Mouse (Mus musculus): ENCODE data around the gene Hexim1. TPM values are rescaled to one million over a fixed set of nuclear protein-coding genes. Genes with fewer than 3 reads are reported as not detected.
A peak's percentile ranks its signal among the peaks of the same experiment; 100 is the strongest.

The Hexim1 gene
- polyA plus RNA-seq, 1 experiment: 19.0 TPM

DNA sequence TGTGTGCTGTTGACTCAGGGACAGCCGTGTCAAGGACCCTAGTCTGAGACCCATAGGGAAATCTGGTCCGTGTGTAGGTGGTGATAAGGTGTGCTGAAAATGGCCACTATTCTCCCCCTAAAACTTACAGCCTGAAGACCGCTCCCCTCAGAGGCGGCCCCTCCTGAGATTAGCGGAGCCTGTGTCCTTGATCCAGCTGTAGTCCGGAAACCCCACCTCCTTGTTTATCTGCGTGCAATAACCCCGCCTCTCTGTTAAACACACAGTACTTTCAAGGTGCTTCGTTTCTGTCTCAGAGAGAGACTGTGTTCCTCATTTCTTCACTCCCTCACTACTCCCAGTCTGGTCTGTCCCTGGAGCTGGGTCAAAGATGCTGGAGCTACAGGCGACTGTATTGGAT is 48.4 kb downstream of the Hexim1 start:
- Histone ChIP-seq H3K27ac (ENCODE audit: insufficient read depth, low read length) (no peak overlapping the region), H3K4me3 (ENCODE audit: insufficient read depth, low read length) (no peak overlapping the region), H3K4me1 (ENCODE audit: control insufficient read depth, insufficient read depth, low read length) (no peaks in the 10 kb centered on the region)
- TF ChIP-seq POLR2A (IDR thresholded peaks at IDR 0.05; ENCODE audit: low read depth, low read length) (no peak), CTCF (IDR thresholded peaks at IDR 0.05; ENCODE audit: borderline replicate concordance, insufficient read depth, low read length) (no peak)

DNA sequence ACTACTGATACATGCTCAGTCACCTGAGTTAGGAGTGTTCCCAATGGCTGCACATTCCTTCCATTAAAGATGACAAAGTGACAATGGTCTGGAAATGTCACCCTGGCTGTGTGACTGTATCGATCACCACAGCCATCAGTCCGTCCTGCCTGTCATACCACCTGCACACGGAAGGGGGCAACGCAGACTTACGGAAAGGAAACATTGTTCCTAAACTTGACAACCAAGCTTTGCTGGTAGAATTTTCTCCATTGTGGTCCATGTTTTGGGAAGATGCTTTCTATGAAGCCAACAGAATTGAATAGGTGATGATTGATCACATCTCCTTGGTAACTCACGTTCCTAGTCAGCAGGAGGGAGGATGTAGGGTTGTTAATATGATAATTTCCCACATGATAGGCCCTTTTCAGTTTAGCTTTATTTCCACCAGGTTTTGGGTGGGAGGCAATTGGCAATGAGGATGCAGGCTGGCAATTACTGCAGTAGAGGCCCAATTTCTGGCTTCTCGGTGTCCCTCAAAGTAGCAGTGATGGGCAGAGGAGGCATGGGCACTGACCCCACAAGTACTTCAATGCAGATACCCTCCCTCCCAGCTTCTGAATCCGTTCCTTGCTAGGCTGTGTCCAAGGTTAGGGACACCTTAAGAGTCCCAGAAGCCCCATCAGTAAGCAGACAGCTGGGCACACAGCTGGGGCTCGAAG is 52.8 kb downstream of the Hexim1 start:
- Histone ChIP-seq H3K27ac (ENCODE audit: insufficient read depth, low read length) (no peak overlapping the region), H3K4me3 (ENCODE audit: insufficient read depth, low read length) (no peak overlapping the region), H3K4me1 (ENCODE audit: control insufficient read depth, insufficient read depth, low read length) (no peaks in the 10 kb centered on the region)
- no peak for TF ChIP-seq POLR2A (IDR thresholded peaks at IDR 0.05; ENCODE audit: low read depth, low read length)
- TF ChIP-seq CTCF (IDR thresholded peaks at IDR 0.05; ENCODE audit: borderline replicate concordance, insufficient read depth, low read length): peak; percentile 98

Other genes with a start within 250 kb of the Hexim1 start
- gene Eftud2, start 235.2 kb upstream of the Hexim1 start, polyA plus RNA-seq (2011; ENCODE audit: insufficient read length, low read depth, missing spikeins): 75.9 and 77.9 TPM in 2 replicates
- gene Ccdc103, start 235.0 kb upstream of the Hexim1 start, polyA plus RNA-seq (2011; ENCODE audit: insufficient read length, low read depth, missing spikeins): 0.49 and 0.73 TPM in 2 replicates
- not detected in 2 replicates for gene Fam187a, start 231.1 kb upstream of the Hexim1 start, polyA plus RNA-seq (2011; ENCODE audit: insufficient read length, low read depth, missing spikeins)
- 1.4 TPM in 1 of 2 replicates, not detected in the other for gene Gfap, start 215.3 kb upstream of the Hexim1 start, polyA plus RNA-seq (2011; ENCODE audit: insufficient read length, low read depth, missing spikeins)
- 10.5 and 15.7 TPM in 2 replicates for gene Kif18b, start 191.1 kb upstream of the Hexim1 start, polyA plus RNA-seq (2011; ENCODE audit: insufficient read length, low read depth, missing spikeins)
- not detected in 2 replicates for gene C1ql1, start 169.5 kb upstream of the Hexim1 start, polyA plus RNA-seq (2011; ENCODE audit: insufficient read length, low read depth, missing spikeins)
- gene Nmt1, start 88.0 kb upstream of the Hexim1 start, polyA plus RNA-seq (2011; ENCODE audit: insufficient read length, low read depth, missing spikeins): 91.1 and 111 TPM in 2 replicates
- gene Dcakd, start 87.9 kb upstream of the Hexim1 start, polyA plus RNA-seq (2011; ENCODE audit: insufficient read length, low read depth, missing spikeins): 57.7 and 66.6 TPM in 2 replicates
- gene Plcd3, start 14.6 kb upstream of the Hexim1 start, polyA plus RNA-seq (2011; ENCODE audit: insufficient read length, low read depth, missing spikeins): 5.6 and 7.1 TPM in 2 replicates
- gene Acbd4, start 14.5 kb upstream of the Hexim1 start, polyA plus RNA-seq (2011; ENCODE audit: insufficient read length, low read depth, missing spikeins): 23.3 and 24.3 TPM in 2 replicates
- gene Hexim2, start 16.2 kb downstream of the Hexim1 start, polyA plus RNA-seq (2011; ENCODE audit: insufficient read length, low read depth, missing spikeins): 2.3 and 3.1 TPM in 2 replicates
- 1.1 TPM in 1 of 2 replicates, not detected in the other for gene Fmnl1, start 54.9 kb downstream of the Hexim1 start, polyA plus RNA-seq (2011; ENCODE audit: insufficient read length, low read depth, missing spikeins)
- 0.68 TPM in 1 of 2 replicates, not detected in the other for gene 1700023F06Rik, start 92.3 kb downstream of the Hexim1 start, polyA plus RNA-seq (2011; ENCODE audit: insufficient read length, low read depth, missing spikeins)
- not detected in 2 replicates for gene Spata32, start 102.2 kb downstream of the Hexim1 start, polyA plus RNA-seq (2011; ENCODE audit: insufficient read length, low read depth, missing spikeins)
- gene Map3k14, start 151.2 kb downstream of the Hexim1 start, polyA plus RNA-seq (2011; ENCODE audit: insufficient read length, low read depth, missing spikeins): 8.4 and 8.5 TPM in 2 replicates
- gene Arhgap27, start 247.5 kb downstream of the Hexim1 start, polyA plus RNA-seq (2011; ENCODE audit: insufficient read length, low read depth, missing spikeins): 2.0 and 4.5 TPM in 2 replicates